Mouse (Mus musculus): ENCODE measurements around the gene Naxd. TPM values are rescaled to one million over a fixed set of nuclear protein-coding genes. Genes with fewer than 3 reads are reported as not detected.

Naxd gene
- total and polyA plus RNA-seq, 3 experiments = 54.8 to 72.3 TPM; not detected in 1

DNA sequence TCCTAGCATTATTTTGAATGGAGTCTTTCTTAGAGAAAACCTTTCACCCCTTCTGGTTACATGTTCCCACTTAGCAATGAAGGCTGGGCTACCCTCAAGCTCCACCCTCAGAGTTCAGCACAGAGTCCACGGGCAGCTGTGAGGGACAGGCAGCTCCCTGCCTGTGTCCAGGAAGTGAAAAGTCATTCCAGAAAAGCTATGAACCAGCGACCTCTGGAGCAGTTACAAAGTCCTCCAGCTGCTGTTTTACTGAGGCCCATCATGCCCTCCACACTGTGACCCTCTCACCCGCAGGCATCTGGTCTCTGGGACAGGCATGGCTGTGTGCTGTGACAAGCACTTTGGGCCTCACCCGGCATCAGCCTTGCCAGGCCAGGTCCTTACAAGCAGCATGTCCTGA, 24.2 kb upstream of the Naxd start:
- no peak overlapping the region for H3K4me3 ChIP-seq (ENCODE audit: control insufficient read depth in 1 of 2, insufficient read depth in 1 of 2, low read depth in 2 of 2, low read length in 2 of 2)
- H3K27me3 ChIP-seq (ENCODE audit: control insufficient read depth in 1 of 2, insufficient read depth in 2 of 2, low read length in 2 of 2) = no peaks in the 10 kb centered on the region
- peaks cover 6% of the 10 kb centered on the region; the same call in 1 of the 2 replicates for H3K79me2 ChIP-seq (ENCODE audit: control insufficient read depth, insufficient read depth, low read length, poor library complexity)

DNA sequence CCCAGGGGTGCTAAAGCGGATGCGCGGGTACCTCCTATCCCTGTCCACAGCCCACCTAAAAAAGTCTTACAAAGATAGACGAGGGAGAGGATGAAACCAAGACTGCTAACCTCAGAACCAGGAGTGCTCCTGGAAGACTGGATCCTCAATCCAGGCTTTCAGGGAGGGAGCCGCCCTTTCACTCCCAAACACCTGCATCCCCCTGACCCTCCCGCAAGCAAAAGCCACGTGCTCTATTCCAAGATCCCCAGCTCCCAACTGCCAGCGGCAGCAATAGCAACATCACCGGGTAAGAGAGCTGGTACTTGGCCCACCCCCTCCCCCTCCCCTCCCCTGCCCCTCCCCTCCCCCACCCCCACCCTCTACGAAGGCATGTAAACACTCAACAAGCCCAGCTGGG, 21.9 kb upstream of the Naxd start:
- no peak overlapping the region for H3K9ac ChIP-seq (ENCODE audit: control insufficient read depth, low read depth, low read length, poor library complexity, severe bottlenecking)
- no peaks in the 10 kb centered on the region for H3K27me3 ChIP-seq (ENCODE audit: control insufficient read depth in 1 of 2, insufficient read depth in 2 of 2, low read length in 2 of 2)
- DNase-seq (ENCODE audit: low read depth, low spot score) = no peak
- no peak overlapping the region for H3K4me3 ChIP-seq (ENCODE audit: control insufficient read depth in 1 of 2, insufficient read depth in 1 of 2, low read depth in 2 of 2, low read length in 2 of 2)
- TF ChIP-seq TBP (IDR thresholded peaks at IDR 0.05; ENCODE audit: low read depth, low read length) (no peak), ETS1 (IDR thresholded peaks at IDR 0.05; ENCODE audit: low read depth, low read length) (no peak), NRF1 (IDR thresholded peaks at IDR 0.05; ENCODE audit: insufficient read depth, low read depth, low read length, poor library complexity, severe bottlenecking) (no peak), ZNF384 (IDR thresholded peaks at IDR 0.05; ENCODE audit: low read depth, low read length) (no peak), POLR2AphosphoS5 (IDR thresholded peaks at IDR 0.05; ENCODE audit: borderline replicate concordance, low read depth, low read length) (no peak), EP300 (IDR thresholded peaks at IDR 0.05; ENCODE audit: low read depth in 1 of 2, low read length in 2 of 2) (no peak), HCFC1 (IDR thresholded peaks at IDR 0.05; ENCODE audit: low read depth, low read length) (no peak), CHD2 (IDR thresholded peaks at IDR 0.05; ENCODE audit: low read length) (no peak), ZMIZ1 (IDR thresholded peaks at IDR 0.05; ENCODE audit: low read depth, low read length) (no peak), ELF1 (IDR thresholded peaks at IDR 0.05; ENCODE audit: low read depth, low read length) (no peak), TAL1 (IDR thresholded peaks at IDR 0.05; ENCODE audit: low read length) (no peak), POLR2AphosphoS2 (IDR thresholded peaks at IDR 0.05; ENCODE audit: low read length) (no peak), MYC (IDR thresholded peaks at IDR 0.05; ENCODE audit: low read depth, low read length) (no peak), SMC3 (IDR thresholded peaks at IDR 0.05; ENCODE audit: low read depth, low read length) (no peak), MAX (IDR thresholded peaks at IDR 0.05; ENCODE audit: low read length) (no peak), MXI1 (IDR thresholded peaks at IDR 0.05; ENCODE audit: low read depth, low read length) (no peak), UBTF (IDR thresholded peaks at IDR 0.05; ENCODE audit: borderline replicate concordance, insufficient read depth, low read depth, low read length) (no peak), MAFK (IDR thresholded peaks at IDR 0.05; ENCODE audit: borderline replicate concordance, low read depth, low read length) (no peak)
- H3K36me3 ChIP-seq (ENCODE audit: control insufficient read depth in 1 of 2, insufficient read depth in 2 of 2, low read length in 2 of 2) = peaks cover 0 to 2% of the 10 kb centered on the region in 2 experiments; a peak in 1 of 4 replicates
- peaks cover 6% of the 10 kb centered on the region for H3K79me2 ChIP-seq (ENCODE audit: control insufficient read depth, insufficient read depth, low read length, poor library complexity)
- peaks cover 0 to 4% of the 10 kb centered on the region in 2 experiments; a peak in 1 of 4 replicates for H3K4me1 ChIP-seq (ENCODE audit: control insufficient read depth in 1 of 2, insufficient read depth in 2 of 2, low read length in 2 of 2)
- no peak overlapping the region for H3K27ac ChIP-seq (ENCODE audit: control insufficient read depth, low read depth, low read length)
- no peaks in the 10 kb centered on the region for H3K9me3 ChIP-seq (replicated peaks; ENCODE audit: insufficient read depth, low read length)

More for the DNA sequence above, 24.2 kb upstream of the Naxd start:
- Histone ChIP-seq H3K9me3 (replicated peaks; ENCODE audit: insufficient read depth, low read length) (no peaks in the 10 kb centered on the region), H3K36me3 (ENCODE audit: control insufficient read depth in 1 of 2, insufficient read depth in 2 of 2, low read length in 2 of 2) (peaks cover 0 to 2% of the 10 kb centered on the region in 2 experiments; a peak in 1 of 4 replicates), H3K27ac (ENCODE audit: control insufficient read depth, low read depth, low read length) (no peak overlapping the region), H3K9ac (ENCODE audit: control insufficient read depth, low read depth, low read length, poor library complexity, severe bottlenecking) (no peak overlapping the region), H3K4me1 (ENCODE audit: control insufficient read depth in 1 of 2, insufficient read depth in 2 of 2, low read length in 2 of 2) (peaks cover 0 to 4% of the 10 kb centered on the region in 2 experiments; a peak in 1 of 4 replicates)
- TF ChIP-seq SMC3 (IDR thresholded peaks at IDR 0.05; ENCODE audit: low read depth, low read length) = no peak
- no peak for TF ChIP-seq POLR2A (IDR thresholded peaks at IDR 0.05; ENCODE audit: control insufficient read depth in 1 of 2, insufficient read depth in 1 of 2, low read depth in 1 of 2, low read length in 2 of 2, poor library complexity in 1 of 2)
- TF ChIP-seq ZC3H11A (IDR thresholded peaks at IDR 0.05; ENCODE audit: low read depth, low read length) = no peak
- no peak for TF ChIP-seq MXI1 (IDR thresholded peaks at IDR 0.05; ENCODE audit: low read depth, low read length)
- no peak for TF ChIP-seq ELF1 (IDR thresholded peaks at IDR 0.05; ENCODE audit: low read depth, low read length)
- no peak for TF ChIP-seq TAL1 (IDR thresholded peaks at IDR 0.05; ENCODE audit: low read length)
- TF ChIP-seq MYB (IDR thresholded peaks at IDR 0.05; ENCODE audit: low read depth, low read length) = no peak
- TF ChIP-seq TCF12 (IDR thresholded peaks at IDR 0.05; ENCODE audit: low read depth, low read length) = no peak
- TF ChIP-seq MAZ (IDR thresholded peaks at IDR 0.05; ENCODE audit: low read depth, low read length) = no peak
- no peak for TF ChIP-seq HCFC1 (IDR thresholded peaks at IDR 0.05; ENCODE audit: low read depth, low read length)
- no peak for TF ChIP-seq BHLHE40 (IDR thresholded peaks at IDR 0.05; ENCODE audit: borderline replicate concordance, low read depth, low read length)
- no peak for DNase-seq (ENCODE audit: low read depth, low spot score)

All from MEL (cell line).